Mouse (Mus musculus) lung, adult 2 months (tissue): Measurements from ENCODE around the gene Fancd2. TPM values are rescaled to one million over a fixed set of nuclear protein-coding genes. Genes with fewer than 3 reads are reported as not detected.

Experiments
- DNase-seq: peaks from one replicate; pipeline ENCODE4 v3.0.0; 2022
- H3K4me1 ChIP-seq: fragments of 200-500 bp; 2 replicates; pipeline ENCODE4 v1.6.1; 2011; ENCODE audit warnings: low read length; ENCODE audit not compliant: control insufficient read depth, insufficient read depth
- H3K4me3 ChIP-seq: fragments of 200-500 bp; replicated peaks from 2 replicates; pipeline ENCODE3; 2011; ENCODE audit warnings: low read depth, mild to moderate bottlenecking, control low read depth, low read length; ENCODE audit errors: extremely low read depth
- CTCF ChIP-seq: fragments of 200-500 bp; IDR thresholded peaks from 2 replicates; pipeline ENCODE4 v1.5.1; 2011; ENCODE audit warnings: mild to moderate bottlenecking, low read length, control low read depth; ENCODE audit not compliant: insufficient read depth
- POLR2A ChIP-seq: fragments of 200-500 bp; IDR thresholded peaks from 2 replicates; pipeline ENCODE4 v1.6.1; 2011; ENCODE audit warnings: low read depth, mild to moderate bottlenecking, control low read depth, low read length, borderline replicate concordance; ENCODE audit errors: extremely low read depth
- WGBS: fragments of 180-500 bp; shearing (Covaris S2); methylation state at CpG from one replicate; pipeline ENCODE4 v1.1.7; 2018; 5-methylcytosine and 5-hydroxymethylcytosine counted together
- polyA plus RNA-seq: library from polyadenylated mRNA; depleted of rRNA; stranded (reverse); fragments of >200 nt; gene quantifications from 2 replicates; pipeline ENCODE4 v1.2.3, GENCODE M21; 2012; rRNA removed

The Fancd2 gene
- polyA plus RNA-seq: 0.75 and 1.2 TPM in 2 replicates

DNA sequence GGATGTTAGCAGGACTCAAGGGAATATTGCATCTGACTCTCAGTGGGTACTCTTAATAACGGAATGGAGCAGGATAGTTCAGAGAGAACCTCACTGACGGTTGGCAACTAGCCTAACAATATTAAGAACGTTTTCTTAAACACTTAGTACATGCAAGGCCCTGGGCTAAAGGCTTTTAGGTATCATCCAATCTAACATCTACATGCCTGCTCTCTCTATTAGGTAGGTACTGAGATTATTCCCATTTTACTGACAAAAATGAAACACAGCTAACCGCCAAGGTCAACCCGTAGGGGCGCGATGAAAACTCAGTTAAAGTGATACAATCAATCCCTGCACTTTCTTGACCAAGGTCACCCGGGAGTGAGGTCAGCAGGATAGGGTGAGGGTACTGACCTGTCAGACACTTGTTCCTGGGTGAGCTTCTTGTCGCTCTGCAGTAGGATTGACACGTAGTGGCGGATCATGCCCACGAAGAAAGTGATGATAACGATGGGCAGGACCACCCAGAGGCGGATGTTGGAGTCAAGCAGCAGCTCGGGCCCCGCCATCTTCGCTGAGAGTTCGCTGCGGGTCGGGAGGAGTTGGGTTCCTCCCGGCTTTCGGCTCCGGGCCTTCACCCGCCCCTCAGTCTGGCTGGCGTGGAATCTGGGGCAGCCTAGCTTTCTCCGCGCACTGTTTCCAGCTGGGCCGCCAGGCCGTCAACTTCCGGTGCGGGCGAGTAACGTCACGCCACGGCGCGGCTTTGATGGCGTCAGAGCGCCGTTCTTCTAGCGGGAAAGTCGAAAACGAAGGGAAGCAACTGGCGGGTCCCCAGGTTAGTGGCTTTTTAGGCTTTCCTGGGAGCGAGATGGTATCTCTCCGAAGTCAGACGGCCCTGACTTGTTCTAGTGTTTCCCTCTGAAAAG is at the start of gene Fancd2, which contains the start of gene Emc3:
TSS of gene Fancd2 (plus strand) at position 751 of the 908 bp plus-strand sequence.
TSS of gene Emc3 (minus strand) at position 721 of the 908 bp plus-strand sequence.
- DNase-seq: peak; percentile 97
- TF ChIP-seq CTCF: no peak
- TF ChIP-seq POLR2A: peak; percentile 70; the same call in 1 of the 2 replicates
- WGBS: under 1% methylated on average over 47 of the region's 47 CpGs
- H3K4me1 ChIP-seq: peaks cover 7% of the 10 kb centered on the region
- H3K4me3 ChIP-seq: peak within 1 kb of the TSS; percentile 80

DNA sequence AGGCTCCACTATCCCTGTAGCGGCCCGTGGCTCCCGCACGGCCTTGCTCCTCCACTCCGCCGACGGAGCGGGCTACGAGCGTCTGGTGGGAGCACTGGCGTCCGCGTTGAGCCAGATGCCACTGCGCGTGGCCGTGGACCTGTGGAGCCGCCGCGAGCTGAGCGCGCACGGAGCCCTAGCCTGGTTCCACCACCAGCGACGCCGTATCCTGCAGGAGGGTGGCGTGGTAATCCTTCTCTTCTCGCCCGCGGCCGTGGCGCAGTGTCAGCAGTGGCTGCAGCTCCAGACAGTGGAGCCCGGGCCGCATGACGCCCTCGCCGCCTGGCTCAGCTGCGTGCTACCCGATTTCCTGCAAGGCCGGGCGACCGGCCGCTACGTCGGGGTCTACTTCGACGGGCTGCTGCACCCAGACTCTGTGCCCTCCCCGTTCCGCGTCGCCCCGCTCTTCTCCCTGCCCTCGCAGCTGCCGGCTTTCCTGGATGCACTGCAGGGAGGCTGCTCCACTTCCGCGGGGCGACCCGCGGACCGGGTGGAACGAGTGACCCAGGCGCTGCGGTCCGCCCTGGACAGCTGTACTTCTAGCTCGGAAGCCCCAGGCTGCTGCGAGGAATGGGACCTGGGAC is 48.9 kb upstream of the Fancd2 start:
- 3% methylated on average over 65 of the region's 65 CpGs for WGBS
- Histone ChIP-seq H3K4me3 (peak overlapping the region; percentile 62), H3K4me1 (peaks cover 6% of the 10 kb centered on the region)
- no peak for DNase-seq
- TF ChIP-seq CTCF (no peak), POLR2A (no peak)

DNA sequence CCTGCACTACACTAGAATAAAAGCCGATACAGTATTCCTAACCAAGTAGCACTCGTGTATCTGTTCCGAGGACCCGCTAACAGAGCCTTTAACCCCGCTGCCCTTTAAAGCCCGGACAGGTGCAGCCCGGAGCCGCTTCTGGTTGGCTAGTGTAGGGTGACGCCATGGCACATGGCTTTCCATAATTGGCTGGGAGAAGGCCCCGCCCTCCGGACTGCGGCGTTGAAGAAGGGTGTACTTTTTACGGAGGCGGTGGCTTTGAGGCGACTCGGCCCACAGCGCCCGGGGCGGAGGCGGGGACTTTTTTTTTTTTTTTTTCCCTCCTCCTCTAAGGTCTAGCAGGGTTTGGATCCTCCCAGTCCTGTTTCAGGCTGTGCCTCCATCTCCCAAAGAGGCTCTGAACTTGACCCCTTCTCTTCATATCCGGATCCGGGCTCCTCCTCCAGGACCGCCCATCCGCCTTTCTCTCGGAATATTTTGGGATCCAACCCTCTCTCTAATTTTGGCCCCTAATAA is 48.3 kb upstream of the Fancd2 start, which contains the start of gene Creld1:
TSS of gene Creld1 (plus strand) at position 198 of the 516 bp plus-strand sequence.
- Histone ChIP-seq H3K4me1 (peaks cover 6% of the 10 kb centered on the region), H3K4me3 (peak within 1 kb of the TSS; percentile 62)
- peak; percentile 91 for DNase-seq
- peak; percentile 43; the same call in 1 of the 2 replicates for TF ChIP-seq POLR2A
- TF ChIP-seq CTCF: no peak
- 0% methylated on average over 26 of the region's 26 CpGs for WGBS

DNA sequence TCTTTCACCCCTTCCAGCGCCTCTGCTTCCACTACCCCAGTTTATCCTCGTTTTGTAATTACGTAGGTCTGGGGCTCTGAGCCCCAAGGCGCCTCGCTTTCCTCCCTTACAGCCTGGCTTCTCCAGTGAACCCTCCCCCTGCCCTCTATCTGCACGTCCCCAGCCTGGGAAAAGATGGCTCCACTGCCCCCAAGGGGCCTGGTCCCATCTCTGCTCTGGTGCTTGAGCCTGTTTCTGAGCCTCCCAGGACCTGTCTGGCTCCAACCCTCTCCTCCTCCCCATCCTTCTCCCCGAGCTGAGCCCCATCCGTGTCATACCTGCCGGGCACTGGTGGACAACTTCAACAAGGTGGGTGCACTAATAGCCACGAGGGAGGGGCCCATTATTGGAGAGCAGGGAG is 47.8 kb upstream of the Fancd2 start:
- Histone ChIP-seq H3K4me3 (peak overlapping the region; percentile 51), H3K4me1 (peaks cover 6% of the 10 kb centered on the region)
- 10% methylated on average over 10 of the region's 10 CpGs for WGBS
- peak; percentile 34 for DNase-seq
- no peak for TF ChIP-seq CTCF
- TF ChIP-seq POLR2A: no peak

DNA sequence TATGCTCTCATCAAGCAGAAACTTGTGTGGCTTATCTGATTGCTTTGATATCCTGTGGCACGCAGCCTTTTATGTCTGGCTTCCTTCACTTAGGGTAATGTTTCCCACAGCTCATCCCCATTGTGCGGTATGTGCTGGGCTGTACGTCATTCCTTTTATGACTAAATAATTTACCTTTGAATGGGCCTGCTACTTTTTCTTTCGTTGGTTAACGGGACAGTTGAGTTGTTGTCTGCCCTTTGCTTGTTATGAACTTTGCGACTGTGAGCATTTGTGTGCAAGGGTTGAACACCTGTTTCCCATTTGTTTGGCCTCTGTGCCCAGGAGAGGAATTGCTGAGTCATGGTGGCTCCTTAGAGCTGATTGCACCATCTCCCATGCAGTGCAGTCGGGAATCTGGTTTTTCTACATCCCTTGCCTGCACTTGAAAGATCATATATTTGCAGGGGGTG is 44.3 kb upstream of the Fancd2 start:
- WGBS: 31% methylated on average over 7 of the region's 7 CpGs
- no peak overlapping the region for H3K4me3 ChIP-seq
- peaks cover 4% of the 10 kb centered on the region; the same call in 1 of the 2 replicates for H3K4me1 ChIP-seq
- TF ChIP-seq CTCF (no peak), POLR2A (no peak)
- DNase-seq: peak; percentile 26

DNA sequence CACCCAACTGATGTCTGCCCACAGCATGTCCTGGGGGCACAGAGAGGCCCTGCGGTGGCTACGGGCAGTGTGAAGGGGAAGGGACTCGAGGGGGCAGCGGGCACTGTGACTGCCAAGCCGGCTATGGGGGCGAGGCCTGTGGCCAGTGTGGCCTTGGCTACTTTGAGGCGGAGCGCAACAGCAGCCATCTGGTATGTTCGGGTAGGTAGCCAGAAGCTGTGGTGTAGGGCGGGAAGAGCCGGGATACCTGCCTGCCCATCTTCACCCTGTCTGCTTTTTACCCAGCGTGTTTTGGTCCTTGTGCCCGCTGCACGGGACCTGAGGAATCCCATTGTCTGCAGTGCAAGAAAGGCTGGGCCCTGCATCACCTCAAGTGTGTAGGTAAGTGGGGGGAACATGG is 42.1 kb upstream of the Fancd2 start:
- TF ChIP-seq POLR2A (no peak), CTCF (no peak)
- WGBS: 94% methylated on average over 14 of the region's 14 CpGs
- Histone ChIP-seq H3K4me1 (no peaks in the 10 kb centered on the region), H3K4me3 (no peak overlapping the region)
- no peak for DNase-seq

DNA sequence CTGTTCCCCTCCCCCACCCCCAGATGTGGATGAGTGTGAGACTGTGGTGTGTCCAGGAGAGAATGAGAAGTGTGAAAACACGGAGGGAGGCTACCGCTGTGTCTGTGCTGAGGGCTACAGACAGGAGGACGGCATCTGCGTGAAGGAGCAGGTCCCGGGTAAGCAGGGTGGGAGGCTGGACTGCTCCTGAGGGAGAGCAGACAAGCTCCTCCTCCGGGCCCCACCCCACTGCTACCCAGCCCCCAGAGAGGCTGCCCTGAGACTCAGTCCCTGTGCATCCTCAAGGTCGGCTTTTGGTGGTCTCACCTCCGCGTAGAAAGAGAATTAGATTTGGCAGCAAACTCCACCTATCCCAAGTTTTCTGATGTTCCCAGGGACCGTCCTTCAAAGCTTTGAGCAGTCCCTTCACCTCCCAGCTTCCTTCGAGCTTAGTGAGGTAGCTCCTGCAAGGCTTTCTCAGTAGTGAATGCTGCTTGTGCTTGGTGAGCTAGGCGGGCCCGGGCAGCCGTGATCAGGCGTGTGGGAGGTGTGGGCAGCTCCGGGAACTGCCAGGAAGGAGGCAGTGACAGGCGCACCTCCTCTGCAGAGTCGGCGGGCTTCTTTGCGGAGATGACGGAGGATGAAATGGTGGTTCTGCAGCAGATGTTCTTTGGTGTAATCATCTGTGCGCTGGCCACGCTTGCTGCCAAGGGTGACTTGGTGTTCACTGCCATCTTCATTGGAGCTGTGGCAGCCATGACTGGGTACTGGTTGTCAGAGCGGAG is 39.2 kb upstream of the Fancd2 start:
- TF ChIP-seq POLR2A (no peak), CTCF (no peak)
- WGBS: 81% methylated on average over 24 of the region's 24 CpGs
- Histone ChIP-seq H3K4me3 (no peak overlapping the region), H3K4me1 (no peaks in the 10 kb centered on the region)
- DNase-seq: no peak

DNA sequence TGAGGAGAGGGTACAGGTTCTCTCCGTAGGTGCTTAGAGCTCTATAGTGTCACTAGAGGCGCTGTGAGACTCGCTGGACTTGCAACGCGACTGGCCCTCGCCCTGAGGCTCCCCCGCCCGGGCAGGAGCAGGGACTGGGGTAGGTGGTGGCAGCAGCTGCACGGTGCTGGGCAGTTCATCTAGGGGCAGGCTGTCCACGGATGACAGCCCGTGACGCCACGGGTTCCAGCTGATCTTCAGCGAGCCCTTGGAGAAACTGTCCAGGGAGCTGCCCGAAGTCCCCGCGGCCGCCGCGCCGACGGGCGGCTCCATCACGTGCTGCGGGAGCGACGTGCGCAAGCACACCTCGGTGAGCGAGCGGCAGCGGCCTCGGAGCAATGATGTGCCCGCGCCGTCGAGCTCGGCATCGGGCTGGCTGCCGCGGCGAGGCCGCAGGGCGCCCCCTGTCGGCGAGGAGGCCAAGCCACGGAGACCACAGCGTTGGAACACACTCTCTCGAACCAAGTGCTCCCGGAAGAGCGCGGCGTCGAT is 37.2 kb upstream of the Fancd2 start:
- WGBS: under 1% methylated on average over 54 of the region's 54 CpGs
- Histone ChIP-seq H3K4me1 (no peaks in the 10 kb centered on the region), H3K4me3 (peak overlapping the region; percentile 63)
- peak; percentile 78 for DNase-seq
- peak; percentile 36; the same call in 1 of the 2 replicates for TF ChIP-seq POLR2A
- TF ChIP-seq CTCF: peak; percentile 54
